Mouse (Mus musculus) heart, postnatal 0 days (tissue): Measurements from ENCODE around the gene 4833439L19Rik.

Source experiments
- CTCF ChIP-seq: IDR thresholded peaks from 2 replicates; pipeline ENCODE4 v1.5.1; 2016; ENCODE audit warnings: antibody characterized with exemption, control low read depth, low read depth
- EP300 ChIP-seq: IDR thresholded peaks from 2 replicates; pipeline ENCODE4 v1.6.1; 2016; ENCODE audit warnings: antibody characterized with exemption, low read depth

DNA sequence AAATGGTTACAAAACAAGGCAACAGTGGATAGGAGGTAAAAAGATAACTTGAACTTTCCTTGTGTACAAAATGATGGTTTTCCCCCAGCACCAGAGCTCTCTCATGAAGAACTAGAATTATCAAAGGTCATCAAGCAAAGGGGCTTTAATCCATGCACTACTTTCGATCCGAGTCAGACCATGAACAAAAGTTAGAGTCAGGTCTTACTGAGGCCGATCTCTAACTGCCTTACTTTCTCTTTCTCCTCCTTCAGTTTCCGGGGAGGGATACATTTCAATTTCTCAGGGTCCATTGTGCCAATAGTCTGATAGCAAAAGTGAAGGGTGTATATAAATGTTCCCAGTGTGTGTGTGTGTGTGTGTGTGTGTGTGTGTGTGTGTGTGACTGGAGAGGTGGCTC is 7.4 kb upstream of the 4833439L19Rik start:
- TF ChIP-seq CTCF (no peak), EP300 (no peak)
